ENCODE assay signal across 34 mouse cellular contexts in genomic region chr13:93705697-93706096, GRCm38 (mm10). TPM values are rescaled to one million over a fixed set of nuclear protein-coding genes. Genes with fewer than 3 reads are reported as not detected.
DNase-seq lines count a peak whose midpoint lies in the region; ATAC-seq and TF ChIP-seq lines count a peak whose summit lies in the region.
"Had no signal": no experiment of that assay in that cellular context is flagged by ENCODE, and none has a peak within 500 bp of the region (broad histone marks: within the 10 kb centered on the region; RNA-seq: fewer than 3 reads in every experiment).

No protein-coding gene starts in this region.

- H3K9me3 ChIP-seq in intestine, postnatal 0 days (ENCODE audit: control insufficient read depth), result no peaks in the 10 kb centered on the region
- H3K9me3 ChIP-seq in intestine, embryonic 15.5 days, result no peaks in the 10 kb centered on the region
- no peaks in the 10 kb centered on the region for H3K9me3 ChIP-seq in lung, embryonic 14.5 days (ENCODE audit: low read depth, low read length)
- H3K9me3 ChIP-seq: G1E; heart, embryonic 13.5 days; kidney, embryonic 15.5 days; limb, embryonic 12.5 days; midbrain, embryonic 10.5 days; neural tube, embryonic 12.5 days had no signal

- H3K27me3 ChIP-seq in intestine, postnatal 0 days (replicated peaks; ENCODE audit: control insufficient read depth, insufficient read depth, low read length), result no peaks in the 10 kb centered on the region
- no peaks in the 10 kb centered on the region for H3K27me3 ChIP-seq in intestine, embryonic 15.5 days (replicated peaks)
- no peaks in the 10 kb centered on the region for H3K27me3 ChIP-seq in lung, embryonic 14.5 days (ENCODE audit: insufficient read depth, low read length)
- H3K27me3 ChIP-seq: heart, embryonic 13.5 days; kidney, embryonic 15.5 days; limb, embryonic 12.5 days; neural tube, embryonic 12.5 days had no signal

- no peak overlapping the region for H3K4me3 ChIP-seq in intestine, postnatal 0 days (ENCODE audit: low read depth, low read length)
- no peak overlapping the region for H3K4me3 ChIP-seq in intestine, embryonic 15.5 days (replicated peaks)
- H3K4me3 ChIP-seq in lung, embryonic 14.5 days (ENCODE audit: low read depth, low read length), result no peak overlapping the region
- H3K4me3 ChIP-seq: heart, adult 2 months; heart, embryonic 13.5 days; kidney, embryonic 15.5 days; limb, embryonic 12.5 days; midbrain, embryonic 10.5 days; myocyte; neural tube, embryonic 12.5 days had no signal

- H3K27ac ChIP-seq in intestine, postnatal 0 days (ENCODE audit: low read depth, low read length), result no peak overlapping the region
- no peak overlapping the region for H3K27ac ChIP-seq in intestine, embryonic 15.5 days
- no peak overlapping the region for H3K27ac ChIP-seq in lung, embryonic 14.5 days (ENCODE audit: low read depth)
- H3K27ac ChIP-seq: heart, adult 2 months; heart, embryonic 13.5 days; hindbrain, embryonic 14.5 days; kidney, embryonic 15.5 days; limb, embryonic 12.5 days; midbrain, embryonic 10.5 days; neural tube, embryonic 12.5 days had no signal

- no peak for DNase-seq in lung, embryonic 14.5 days
- no peak for DNase-seq in lung, postnatal 4 days
- DNase-seq in urinary bladder, postnatal 14 days (ENCODE audit: low spot score), result peak; percentile 41
- no peak for DNase-seq in urinary bladder, postnatal 25 days (ENCODE audit: low spot score)
- DNase-seq in yolk sac, embryonic 10.5 days (ENCODE audit: low spot score), result peak; percentile 3
- no peak for DNase-seq in gastrocnemius, adult 18-20 months (ENCODE audit: low spot score)
- DNase-seq: adrenal gland, postnatal 10 days; cerebellum, adult 9-10 months; cerebellum, postnatal 36 days; gastrocnemius, postnatal 25 days; heart, adult 2 months; heart, postnatal 10 days; kidney, adult 18-20 months; kidney, postnatal 25 days; lung, adult 2 months; right cerebral cortex, adult 18-20 months; spleen, adult 18-20 months; thymus, postnatal 4 days had no signal

- 53% methylated on average over 4 of the region's 4 CpGs for WGBS in intestine, postnatal 0 days
- WGBS in intestine, embryonic 15.5 days, result 79% methylated on average over 4 of the region's 4 CpGs
- WGBS in lung, embryonic 14.5 days, result 63% methylated on average over 4 of the region's 4 CpGs

- H3K4me2 ChIP-seq in intestine, postnatal 0 days (replicated peaks; ENCODE audit: low read depth), result no peak overlapping the region
- no peak overlapping the region for H3K4me2 ChIP-seq in intestine, embryonic 15.5 days (replicated peaks)
- no peak overlapping the region for H3K4me2 ChIP-seq in lung, embryonic 14.5 days
- H3K4me2 ChIP-seq: heart, embryonic 13.5 days; hindbrain, embryonic 14.5 days; kidney, embryonic 15.5 days; limb, embryonic 12.5 days; neural tube, embryonic 12.5 days had no signal

- no peak for TF ChIP-seq CTCF in intestine, postnatal 0 days (IDR thresholded peaks at IDR 0.05; ENCODE audit: low read depth)
- no peak for TF ChIP-seq CTCF in lung, embryonic 14.5 days (IDR thresholded peaks at IDR 0.05; ENCODE audit: low read depth)

- ATAC-seq in intestine, postnatal 0 days, result 0 out of 2 replicates have a peak, but pooled peaks have one; percentile 38
- ATAC-seq in intestine, embryonic 15.5 days, result no peak
- ATAC-seq in lung, embryonic 14.5 days (ENCODE audit: insufficient read depth), result peak; percentile 38
- ATAC-seq: forebrain, embryonic 14.5 days; midbrain, embryonic 16.5 days had no signal

- no peaks in the 10 kb centered on the region for H3K4me1 ChIP-seq in intestine, postnatal 0 days (replicated peaks; ENCODE audit: control insufficient read depth, insufficient read depth, low read length)
- H3K4me1 ChIP-seq in intestine, embryonic 15.5 days (replicated peaks), result no peaks in the 10 kb centered on the region
- H3K4me1 ChIP-seq in lung, embryonic 14.5 days (ENCODE audit: insufficient read depth), result no peaks in the 10 kb centered on the region
- H3K4me1 ChIP-seq: heart, embryonic 13.5 days; kidney, embryonic 15.5 days; limb, embryonic 12.5 days; neural tube, embryonic 12.5 days had no signal

- H3K9ac ChIP-seq in intestine, postnatal 0 days (ENCODE audit: low read depth, low read length), result no peak overlapping the region
- no peak overlapping the region for H3K9ac ChIP-seq in intestine, embryonic 15.5 days
- H3K9ac ChIP-seq in lung, embryonic 14.5 days, result no peak overlapping the region
- H3K9ac ChIP-seq: heart, embryonic 13.5 days; hindbrain, embryonic 14.5 days; kidney, embryonic 15.5 days; limb, embryonic 12.5 days; neural tube, embryonic 12.5 days had no signal

- H3K36me3 ChIP-seq in intestine, postnatal 0 days (ENCODE audit: control insufficient read depth, insufficient read depth), result no peaks in the 10 kb centered on the region
- H3K36me3 ChIP-seq in intestine, embryonic 15.5 days, result no peaks in the 10 kb centered on the region
- H3K36me3 ChIP-seq in lung, embryonic 14.5 days (ENCODE audit: insufficient read depth), result no peaks in the 10 kb centered on the region
- H3K36me3 ChIP-seq: G1E; heart, embryonic 13.5 days; kidney, embryonic 15.5 days; limb, embryonic 12.5 days; midbrain, embryonic 10.5 days; neural tube, embryonic 12.5 days had no signal

RNA-seq across cellular contexts. Expression of gene Dmgdh, which starts 31.5 kb away (rescaled TPM):
- 0.58 and 0.90 TPM in 2 replicates for polyA plus RNA-seq in intestine, postnatal 0 days (2015; fragmentation: Nextera tagmentation; extraction: Ambion mirVana)
- 0.38 and 0.39 TPM in 2 replicates for polyA plus RNA-seq in intestine, embryonic 15.5 days (2015; fragmentation: Nextera tagmentation; extraction: Ambion mirVana)
- polyA plus RNA-seq in lung, embryonic 14.5 days (2014; fragmentation: Nextera tagmentation; extraction: Ambion mirVana), result not detected in 2 replicates
- under 1 TPM in 1 of 2 experiments, not detected in 1; 0.14 TPM for total RNA-seq in gastrocnemius, adult 18-20 months (2021)
- total RNA-seq: gastrocnemius, postnatal 25 days; heart, adult 2 months; heart, postnatal 10 days; hematopoietic stem cell, adult 5-6 weeks; megakaryocyte progenitor cell, adult 5-6 weeks had no signal
- polyA plus RNA-seq: embryonic facial prominence, embryonic 11.5 days; G1E; heart, adult 2 months; limb, embryonic 12.5 days; myocyte; thymus, postnatal 0 days had no signal

RNA-seq across cellular contexts. Expression of gene Bhmt2, which starts 31.6 kb away (rescaled TPM):
- 0.04 TPM in 1 of 2 replicates, not detected in the other for polyA plus RNA-seq in intestine, postnatal 0 days (2015; fragmentation: Nextera tagmentation; extraction: Ambion mirVana)
- polyA plus RNA-seq in intestine, embryonic 15.5 days (2015; fragmentation: Nextera tagmentation; extraction: Ambion mirVana), result 0.57 and 0.68 TPM in 2 replicates
- polyA plus RNA-seq in lung, embryonic 14.5 days (2014; fragmentation: Nextera tagmentation; extraction: Ambion mirVana), result not detected in 2 replicates
- total RNA-seq in gastrocnemius, adult 18-20 months (2021), result under 1 TPM in 1 of 2 experiments, not detected in 1; 0.12 TPM
- total RNA-seq: G1E; gastrocnemius, postnatal 25 days; heart, adult 2 months; heart, postnatal 10 days; hematopoietic stem cell, adult 5-6 weeks; megakaryocyte progenitor cell, adult 5-6 weeks had no signal
- polyA plus RNA-seq: embryonic facial prominence, embryonic 11.5 days; forebrain, embryonic 14.5 days; G1E; heart, adult 2 months; hindbrain, embryonic 14.5 days; limb, embryonic 12.5 days; midbrain, embryonic 10.5 days; myocyte; neural tube, embryonic 12.5 days; thymus, postnatal 0 days had no signal

Comparison
In these comparisons a context has a peak if more than half of its experiments do, and no peak if none do; other contexts are left out.
1. DNase-seq: peak in urinary bladder, postnatal 14 days (single experiment) and yolk sac, embryonic 10.5 days (single experiment); none in lung, embryonic 14.5 days (single experiment), lung, postnatal 4 days (0 of 2), urinary bladder, postnatal 25 days (single experiment) and gastrocnemius, adult 18-20 months (single experiment).